Mouse (Mus musculus): ENCODE results near the gene Krt25.

DNA sequence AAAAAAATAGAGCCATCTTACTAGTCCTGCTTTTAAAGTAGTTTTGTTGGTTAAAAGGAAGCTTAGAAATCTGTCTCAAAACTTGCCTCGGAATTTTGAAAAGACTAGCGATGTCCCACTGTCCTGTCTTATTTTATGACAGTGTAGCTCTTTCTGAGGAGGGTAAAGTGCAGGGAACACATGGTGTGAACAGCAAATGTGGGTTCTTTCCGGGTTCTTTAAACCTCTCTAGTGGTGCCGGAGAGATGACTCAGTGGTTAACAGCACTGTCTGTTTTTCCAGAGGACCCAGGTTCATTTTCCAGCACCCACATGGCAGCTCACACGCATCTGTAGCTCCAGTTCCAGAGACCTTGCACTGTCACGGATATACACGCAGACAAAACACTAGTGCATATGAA, 53.6 kb downstream of the Krt25 start:
- TF ChIP-seq GATA1 (IDR thresholded peaks at IDR 0.05; ENCODE audit: borderline replicate concordance, low read length) = no peak
- TF ChIP-seq FLI1 (IDR thresholded peaks at IDR 0.05; ENCODE audit: low read length) = no peak

All from megakaryocyte, embryonic 14.5 days (primary cell).